Mouse (Mus musculus): ENCODE data around the gene Akap8l.

- TF ChIP-seq CTCF (IDR thresholded peaks at IDR 0.05; ENCODE audit: low read depth, low read length) = no peak
- TF ChIP-seq TAL1 (conservative IDR thresholded peaks at IDR 0.05; ENCODE audit: low read depth, low read length) = no peak
Measured at GRCm38 (mm10) chr17:32312801-32313200, 37.6 kb downstream of the Akap8l start.
